Mouse (Mus musculus): ENCODE data around the gene Usp36. TPM values are rescaled to one million over a fixed set of nuclear protein-coding genes. Genes with fewer than 3 reads are reported as not detected.
A peak's percentile ranks its signal among the peaks of the same experiment; 100 is the strongest.

Usp36 gene
- total RNA-seq, 2 experiments from 2014 or later, result 23.5 to 29.6 TPM

- intact Hi-C loops (cut with DNase I), result no loop called here
- peak; percentile 51 to 58 for DNase-seq (ENCODE audit: low spot score in 2 of 2)
Observed at GRCm38 (mm10) chr11:118254159-118254951, 35.7 kb downstream of the Usp36 start.

GRCm38 (mm10) chr11:118253447-118254158 is 36.4 kb downstream of the Usp36 start:
- intact Hi-C loops (cut with DNase I), result no loop called here
- DNase-seq (ENCODE audit: low spot score in 2 of 2), result no peak

GRCm38 (mm10) chr11:118249012-118249383 is 41.0 kb downstream of the Usp36 start:
- DNase-seq (ENCODE audit: low spot score in 2 of 2), result no peak
- intact Hi-C loops (cut with DNase I), result no loop called here

- DNase-seq (ENCODE audit: low spot score in 2 of 2), result peak; percentile 98 to 99
- intact Hi-C loops (cut with DNase I), result no loop called here
Observed at GRCm38 (mm10) chr11:118248150-118249011, 41.7 kb downstream of the Usp36 start, which contains the start of gene Cyth1. TSS of gene Cyth1 (minus strand) at chr11:118248592.

- no peak for DNase-seq (ENCODE audit: low spot score in 2 of 2)
- intact Hi-C loops (cut with DNase I), result no loop called here
Observed at GRCm38 (mm10) chr11:118247359-118248095, 42.5 kb downstream of the Usp36 start.

- intact Hi-C loops (cut with DNase I), result no loop called here
- DNase-seq (ENCODE audit: low spot score in 2 of 2), result no peak
Observed at GRCm38 (mm10) chr11:118246724-118247123, 43.3 kb downstream of the Usp36 start.

- no peak for DNase-seq (ENCODE audit: low spot score in 2 of 2)
- intact Hi-C loops (cut with DNase I), result no loop called here
Observed at GRCm38 (mm10) chr11:118245130-118245529, 44.9 kb downstream of the Usp36 start.

- intact Hi-C loops (cut with DNase I), result no loop called here
- DNase-seq (ENCODE audit: low spot score in 2 of 2), result no peak
Observed at GRCm38 (mm10) chr11:118243627-118244261, 46.3 kb downstream of the Usp36 start.

- intact Hi-C loops (cut with DNase I), result no loop called here
- DNase-seq (ENCODE audit: low spot score in 2 of 2), result no peak
Observed at GRCm38 (mm10) chr11:118242506-118242905, 47.5 kb downstream of the Usp36 start.

GRCm38 (mm10) chr11:118240388-118240787 is 49.7 kb downstream of the Usp36 start:
- intact Hi-C loops (cut with DNase I), result no loop called here
- no peak for DNase-seq (ENCODE audit: low spot score in 2 of 2)

GRCm38 (mm10) chr11:118239281-118240198 is 50.5 kb downstream of the Usp36 start:
- DNase-seq (ENCODE audit: low spot score in 2 of 2), result no peak
- intact Hi-C loops (cut with DNase I), result no loop called here

GRCm38 (mm10) chr11:118236520-118237190 is 53.4 kb downstream of the Usp36 start:
- intact Hi-C loops (cut with DNase I), result no loop called here
- DNase-seq (ENCODE audit: low spot score in 2 of 2), result peak in 1 of 2 experiments; percentile 22

GRCm38 (mm10) chr11:118234929-118235328 is 55.1 kb downstream of the Usp36 start:
- intact Hi-C loops (cut with DNase I), result no loop called here
- no peak for DNase-seq (ENCODE audit: low spot score in 2 of 2)

GRCm38 (mm10) chr11:118234500-118234899 is 55.5 kb downstream of the Usp36 start:
- intact Hi-C loops (cut with DNase I), result no loop called here
- DNase-seq (ENCODE audit: low spot score in 2 of 2), result no peak

- intact Hi-C loops (cut with DNase I), result no loop called here
- DNase-seq (ENCODE audit: low spot score in 2 of 2), result no peak
Observed at GRCm38 (mm10) chr11:118233924-118234323, 56.1 kb downstream of the Usp36 start.

GRCm38 (mm10) chr11:118232314-118232831 is 57.7 kb downstream of the Usp36 start:
- no peak for DNase-seq (ENCODE audit: low spot score in 2 of 2)
- intact Hi-C loops (cut with DNase I), result no loop called here

- DNase-seq (ENCODE audit: low spot score in 2 of 2), result no peak
- intact Hi-C loops (cut with DNase I), result no loop called here
Observed at GRCm38 (mm10) chr11:118229941-118230340, 60.1 kb downstream of the Usp36 start.

Measured in left cerebral cortex, postnatal 25 days (tissue).